Mouse (Mus musculus) G1E-ER4 (cell line): ENCODE results near the gene Olfr1305. TPM values are rescaled to one million over a fixed set of nuclear protein-coding genes. Genes with fewer than 3 reads are reported as not detected.

Experiments
- GATA1 ChIP-seq: IDR thresholded peaks from one replicate; pipeline ENCODE4 v1.8.0; 2012; ENCODE audit warnings: low read length, inconsistent platforms
- polyA plus RNA-seq: library from polyadenylated mRNA; stranded (reverse); fragments of >175 nt; gene quantifications from 2 replicates; pipeline ENCODE4 v1.2.3, GENCODE M21; 2012

Olfr1305 gene
- not detected in 2 replicates for polyA plus RNA-seq

DNA sequence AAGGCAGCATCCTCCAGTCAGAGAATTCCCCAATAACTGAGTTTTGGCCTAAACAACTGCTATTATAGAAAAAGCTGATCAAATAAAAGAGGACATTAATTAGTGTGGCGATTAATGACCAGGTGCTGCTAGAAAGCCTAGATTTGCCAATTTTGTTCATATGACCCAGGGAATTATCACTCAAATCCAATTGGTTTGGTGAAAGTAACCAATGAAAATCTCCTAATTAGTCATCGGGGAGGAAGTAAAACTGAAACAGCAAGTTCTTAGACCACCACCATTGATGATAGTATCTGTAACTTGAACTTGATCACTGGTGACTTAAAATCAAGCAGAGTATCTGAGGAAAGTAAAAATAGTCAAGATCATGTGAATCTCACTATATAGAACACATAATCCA is at the start of gene Olfr1305:
Olfr1305 (minus strand) TSS at position 101 of the 400 bp plus-strand sequence.
- TF ChIP-seq GATA1: no peak

DNA sequence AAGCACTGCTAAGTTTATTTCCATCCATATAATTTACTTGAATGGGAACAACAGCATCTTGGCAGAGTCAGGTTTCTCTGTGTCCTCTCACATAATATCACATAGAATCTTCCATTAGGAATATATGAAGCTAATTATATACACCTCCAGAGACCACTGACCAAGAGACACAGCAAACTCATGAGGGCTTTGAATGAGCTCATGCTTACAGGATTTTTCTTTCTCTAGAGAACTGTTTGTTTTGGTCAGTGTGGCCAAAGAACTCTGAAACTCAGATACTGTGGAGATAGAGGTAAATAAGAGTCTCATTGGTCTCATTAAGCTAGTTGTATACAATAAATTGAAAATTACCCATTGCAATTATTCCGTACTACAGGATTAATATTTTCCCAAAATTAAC is 39.2 kb upstream of the Olfr1305 start, which contains the start of gene Olfr1306:
Olfr1306 (minus strand) TSS at position 101 of the 400 bp plus-strand sequence.
- no peak for TF ChIP-seq GATA1

DNA sequence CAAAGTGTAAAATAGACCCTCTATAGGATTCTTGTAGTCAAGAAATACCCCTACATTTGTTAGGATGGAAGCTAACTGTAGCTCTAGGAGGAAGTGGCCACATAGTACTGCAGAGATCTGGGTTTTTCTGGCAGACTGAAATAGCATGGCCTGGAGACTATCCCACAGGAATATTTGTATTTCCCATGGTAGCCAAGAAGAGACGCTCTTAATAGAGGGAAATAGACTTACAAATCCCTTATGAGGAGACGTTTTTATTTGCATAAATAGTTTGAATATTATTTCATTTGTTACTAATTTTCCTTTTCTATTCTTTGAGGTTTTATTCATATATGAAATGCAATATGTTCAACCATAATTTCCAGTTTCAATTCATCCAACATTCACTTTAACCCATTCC is 56.7 kb downstream of the Olfr1305 start, which contains the start of gene Olfr1303:
Olfr1303 (minus strand) TSS at position 101 of the 400 bp plus-strand sequence.
- no peak for TF ChIP-seq GATA1

Other genes starting within 250 kb of the Olfr1305 start
- gene Olfr1298, start 227.9 kb downstream of the Olfr1305 start, polyA plus RNA-seq: not detected in 2 replicates
- gene Olfr1299, start 215.7 kb downstream of the Olfr1305 start, polyA plus RNA-seq: not detected in 2 replicates
- not detected in 2 replicates for gene Olfr1301, start 126.1 kb downstream of the Olfr1305 start, polyA plus RNA-seq
- not detected in 2 replicates for gene Olfr1302, start 99.7 kb downstream of the Olfr1305 start, polyA plus RNA-seq
- not detected in 2 replicates for gene Olfr1303, start 56.8 kb downstream of the Olfr1305 start, polyA plus RNA-seq
- not detected in 2 replicates for gene Olfr1306, start 39.1 kb upstream of the Olfr1305 start, polyA plus RNA-seq
- not detected in 2 replicates for gene Olfr1307, start 72.3 kb upstream of the Olfr1305 start, polyA plus RNA-seq
- gene Olfr1308, start 87.8 kb upstream of the Olfr1305 start, polyA plus RNA-seq: not detected in 2 replicates
- gene Olfr1309, start 113.1 kb upstream of the Olfr1305 start, polyA plus RNA-seq: not detected in 2 replicates
- gene Olfr1310, start 135.6 kb upstream of the Olfr1305 start, polyA plus RNA-seq: not detected in 2 replicates
- gene Olfr1311, start 147.3 kb upstream of the Olfr1305 start, polyA plus RNA-seq: not detected in 2 replicates
- gene Olfr1312, start 173.1 kb upstream of the Olfr1305 start, polyA plus RNA-seq: not detected in 2 replicates
- not detected in 2 replicates for gene Olfr1313, start 200.7 kb upstream of the Olfr1305 start, polyA plus RNA-seq
- not detected in 2 replicates for gene Olfr1314, start 219.6 kb upstream of the Olfr1305 start, polyA plus RNA-seq
- not detected in 2 replicates for gene Olfr1315-ps1, start 238.3 kb upstream of the Olfr1305 start, polyA plus RNA-seq